ENCODE assay signal across 14 mouse cellular contexts in genomic region chr10:36951742-36952141, GRCm38 (mm10).
"Had no signal": no experiment of that assay in that cellular context is flagged by ENCODE, and none has a peak within 500 bp of the region (broad histone marks: within the 10 kb centered on the region; RNA-seq: fewer than 3 reads in every experiment).

No protein-coding gene starts in this region.

- DNase-seq: gastrocnemius, postnatal 14 days; gastrocnemius, postnatal 36 days; heart, adult 11 months; heart, adult 2 months; heart, postnatal 14 days; heart, postnatal 36 days; kidney, adult 11 months; kidney, adult 2 months; kidney, adult 9 months; kidney, postnatal 14 days; kidney, postnatal 36 days; layer of hippocampus, adult 9-11 months; layer of hippocampus, postnatal 36 days; left cerebral cortex, postnatal 4 days had no signal
